Mouse (Mus musculus): Measurements from ENCODE around the gene Nme3. TPM values are rescaled to one million over a fixed set of nuclear protein-coding genes. Genes with fewer than 3 reads are reported as not detected.
A peak's percentile ranks its signal among the peaks of the same experiment; 100 is the strongest.

Gene Nme3
- total and polyA plus RNA-seq, 2 experiments from 2014 or later: 67.0 to 92.6 TPM

DNA sequence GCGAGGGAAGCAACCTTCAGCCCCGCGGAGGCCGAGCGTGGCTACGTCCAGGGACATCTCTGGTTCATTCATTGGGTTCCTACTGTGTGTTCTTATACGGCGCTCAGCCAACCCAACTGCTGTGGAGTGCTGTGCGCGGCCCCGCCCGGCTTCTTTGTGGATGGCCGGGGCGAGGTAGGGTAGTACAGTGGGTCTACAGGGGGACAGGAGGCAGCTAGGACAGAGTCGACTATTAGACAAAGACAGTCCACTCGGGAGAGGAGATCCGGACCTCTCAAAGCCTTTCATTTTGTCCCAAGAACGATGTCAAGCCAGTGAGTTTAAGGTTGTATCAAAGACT is 9.4 kb upstream of the Nme3 start:
- no peaks in the 10 kb centered on the region for H3K27me3 ChIP-seq (ENCODE audit: insufficient read depth, low read length)
- peak overlapping the region; percentile 65 for H3K4me2 ChIP-seq (ENCODE audit: low read depth, low read length)
- TF ChIP-seq CTCF (IDR thresholded peaks at IDR 0.05; ENCODE audit: low read depth): no peak
- DNase-seq (ENCODE audit: low spot score) (no peak), ATAC-seq (peak; percentile 25)
- H3K36me3 ChIP-seq (ENCODE audit: insufficient read depth, low read length): peaks cover 21% of the 10 kb centered on the region
- H3K27ac ChIP-seq: peak overlapping the region; percentile 88
- H3K4me1 ChIP-seq (ENCODE audit: insufficient read depth, low read length): peaks cover 16% of the 10 kb centered on the region
- peak overlapping the region; percentile 84 for H3K4me3 ChIP-seq (ENCODE audit: low read length)
- 1% methylated on average over 18 of the region's 18 CpGs for WGBS
- peak overlapping the region; percentile 87 for H3K9ac ChIP-seq (replicated peaks; ENCODE audit: low read length)
- no peaks in the 10 kb centered on the region for H3K9me3 ChIP-seq (ENCODE audit: low read length)

DNA sequence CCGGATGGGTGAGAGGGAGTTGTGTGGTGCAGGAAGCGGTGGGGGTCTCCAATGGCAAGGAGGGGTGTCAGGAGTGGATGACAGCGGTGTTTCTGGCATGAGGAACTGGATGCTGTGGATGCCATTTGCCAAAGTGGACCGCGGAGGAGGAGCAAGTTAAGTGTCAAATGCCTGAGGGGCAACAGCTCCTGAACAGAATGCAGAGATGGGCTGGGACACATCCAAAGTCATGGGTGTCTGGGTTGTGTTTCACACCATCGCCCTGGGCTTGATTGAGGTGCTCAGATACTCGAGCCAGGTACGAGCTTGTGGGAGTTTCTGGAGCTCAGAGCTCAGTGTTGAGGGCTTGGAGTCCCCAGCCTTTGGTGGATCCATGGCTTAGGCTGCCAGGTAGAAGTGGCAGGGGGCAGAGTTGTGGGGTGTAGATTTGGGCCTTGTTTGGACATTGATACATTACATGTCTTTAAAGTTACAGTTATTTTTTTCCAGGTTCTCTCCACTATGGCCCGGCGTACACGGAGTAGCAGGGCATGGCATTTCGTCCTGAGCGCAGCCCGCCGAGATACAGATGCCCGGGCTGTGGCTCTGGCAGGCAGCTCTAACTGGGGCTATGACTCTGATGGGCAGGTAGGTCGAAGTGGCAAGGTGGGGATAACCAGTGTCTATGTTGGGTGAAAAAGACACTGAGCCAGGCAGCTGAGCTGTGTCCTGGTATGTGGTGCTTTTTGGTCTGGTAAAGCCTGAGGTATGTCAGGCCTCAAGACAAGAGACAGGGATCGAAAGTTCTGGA is 8.8 kb upstream of the Nme3 start:
- H3K27ac ChIP-seq: peak overlapping the region; percentile 88
- H3K4me1 ChIP-seq (ENCODE audit: insufficient read depth, low read length): peaks cover 16% of the 10 kb centered on the region
- peak overlapping the region; percentile 65 for H3K4me2 ChIP-seq (ENCODE audit: low read depth, low read length)
- DNase-seq (ENCODE audit: low spot score) (no peak), ATAC-seq (no peak)
- H3K4me3 ChIP-seq (ENCODE audit: low read length): peak overlapping the region; percentile 84
- TF ChIP-seq CTCF (IDR thresholded peaks at IDR 0.05; ENCODE audit: low read depth): no peak
- H3K9me3 ChIP-seq (ENCODE audit: low read length): no peaks in the 10 kb centered on the region
- no peaks in the 10 kb centered on the region for H3K27me3 ChIP-seq (ENCODE audit: insufficient read depth, low read length)
- peaks cover 21% of the 10 kb centered on the region for H3K36me3 ChIP-seq (ENCODE audit: insufficient read depth, low read length)
- H3K9ac ChIP-seq (replicated peaks; ENCODE audit: low read length): peak overlapping the region; percentile 87
- 63% methylated on average over 18 of the region's 18 CpGs for WGBS

DNA sequence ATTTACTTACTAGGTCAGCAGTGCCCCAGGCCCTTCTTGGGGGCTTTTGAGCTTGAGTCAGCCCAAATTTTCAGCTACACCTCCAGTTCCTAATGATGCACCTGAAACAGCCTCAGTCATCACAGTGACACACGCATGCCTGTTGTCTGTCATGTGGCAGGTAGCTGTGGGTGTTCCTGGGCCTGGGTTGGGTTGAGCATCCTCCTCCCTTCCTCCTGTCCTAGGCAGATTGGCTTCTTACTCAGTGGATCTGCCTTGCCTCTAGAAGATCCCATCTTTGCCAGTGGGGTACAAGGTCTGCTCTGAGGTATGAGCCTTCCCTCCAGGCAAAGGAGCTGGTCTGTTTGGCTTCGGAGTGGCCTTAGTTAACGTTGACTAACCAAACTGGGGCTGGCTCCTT is 7.4 kb upstream of the Nme3 start:
- Histone ChIP-seq H3K9ac (replicated peaks; ENCODE audit: low read length) (no peak overlapping the region), H3K4me3 (ENCODE audit: low read length) (no peak overlapping the region), H3K4me2 (ENCODE audit: low read depth, low read length) (no peak overlapping the region), H3K27me3 (ENCODE audit: insufficient read depth, low read length) (no peaks in the 10 kb centered on the region), H3K4me1 (ENCODE audit: insufficient read depth, low read length) (peaks cover 19% of the 10 kb centered on the region), H3K36me3 (ENCODE audit: insufficient read depth, low read length) (peaks cover 23% of the 10 kb centered on the region), H3K27ac (no peak overlapping the region), H3K9me3 (ENCODE audit: low read length) (no peaks in the 10 kb centered on the region)
- ATAC-seq (no peak), DNase-seq (ENCODE audit: low spot score) (no peak)
- TF ChIP-seq CTCF (IDR thresholded peaks at IDR 0.05; ENCODE audit: low read depth): no peak
- WGBS: 86% methylated on average over 3 of the region's 3 CpGs

DNA sequence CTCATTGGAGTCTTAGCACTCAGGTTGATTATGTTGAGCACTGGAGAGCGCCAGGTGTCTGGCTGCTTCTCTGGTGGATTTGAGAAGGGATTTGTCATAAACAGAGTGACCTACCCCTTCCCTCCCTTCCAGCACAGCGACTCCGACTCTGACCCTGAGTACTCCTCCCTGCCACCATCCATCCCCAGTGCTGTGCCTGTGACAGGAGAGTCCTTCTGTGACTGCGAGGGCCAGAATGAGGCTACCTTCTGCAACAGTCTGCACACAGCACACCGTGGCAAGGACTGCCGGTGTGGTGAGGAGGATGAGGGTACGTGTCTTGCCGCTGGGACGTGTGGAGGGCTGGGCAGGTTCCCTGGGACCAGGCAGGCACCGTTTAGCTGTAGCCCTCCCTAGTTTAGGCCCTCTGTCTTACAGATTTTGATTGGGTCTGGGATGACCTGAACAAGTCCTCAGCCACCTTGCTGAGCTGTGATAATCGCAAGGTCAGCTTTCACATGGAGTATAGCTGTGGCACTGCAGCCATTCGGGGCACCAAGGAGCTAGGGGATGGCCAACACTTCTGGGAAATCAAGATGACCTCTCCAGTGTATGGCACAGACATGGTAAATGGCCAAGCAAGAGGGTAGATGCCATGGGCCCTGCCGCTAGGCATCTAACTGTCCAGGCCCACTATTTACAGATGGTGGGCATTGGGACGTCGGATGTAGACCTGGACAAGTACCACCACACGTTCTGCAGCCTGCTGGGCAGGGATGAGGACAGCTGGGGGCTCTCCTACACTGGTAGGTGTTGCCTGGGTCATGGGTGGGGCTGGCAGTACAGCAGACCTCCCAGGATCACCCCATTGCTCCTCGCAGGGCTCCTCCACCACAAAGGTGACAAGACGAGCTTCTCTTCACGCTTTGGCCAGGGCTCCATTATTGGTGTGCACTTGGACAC is 5.9 kb upstream of the Nme3 start:
- Histone ChIP-seq H3K9ac (replicated peaks; ENCODE audit: low read length) (no peak overlapping the region), H3K27ac (no peak overlapping the region), H3K36me3 (ENCODE audit: insufficient read depth, low read length) (peaks cover 23% of the 10 kb centered on the region), H3K4me3 (ENCODE audit: low read length) (no peak overlapping the region), H3K4me1 (ENCODE audit: insufficient read depth, low read length) (peaks cover 23% of the 10 kb centered on the region), H3K27me3 (ENCODE audit: insufficient read depth, low read length) (no peaks in the 10 kb centered on the region), H3K9me3 (ENCODE audit: low read length) (no peaks in the 10 kb centered on the region), H3K4me2 (ENCODE audit: low read depth, low read length) (no peak overlapping the region)
- DNase-seq (ENCODE audit: low spot score) (no peak), ATAC-seq (no peak)
- WGBS: 85% methylated on average over 19 of the region's 19 CpGs
- TF ChIP-seq CTCF (IDR thresholded peaks at IDR 0.05; ENCODE audit: low read depth): no peak

DNA sequence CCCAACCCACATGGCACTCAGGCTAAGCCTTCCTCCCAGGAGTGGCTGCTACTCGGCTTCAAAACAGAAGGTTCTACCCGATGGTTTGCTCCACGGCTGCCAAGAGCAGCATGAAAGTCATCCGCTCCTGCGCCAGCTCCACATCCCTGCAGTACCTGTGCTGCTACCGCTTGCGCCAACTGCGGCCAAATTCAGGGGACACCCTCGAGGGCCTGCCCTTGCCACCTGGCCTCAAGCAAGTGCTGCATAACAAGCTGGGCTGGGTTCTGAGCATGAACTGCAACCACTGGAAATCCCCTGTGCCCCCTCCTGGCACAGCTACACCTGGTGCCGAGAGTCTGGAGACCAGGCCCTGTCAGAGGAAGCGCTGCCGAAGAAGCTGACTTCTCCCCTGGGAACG is 5.0 kb upstream of the Nme3 start:
- Histone ChIP-seq H3K27me3 (ENCODE audit: insufficient read depth, low read length) (no peaks in the 10 kb centered on the region), H3K9me3 (ENCODE audit: low read length) (no peaks in the 10 kb centered on the region), H3K4me1 (ENCODE audit: insufficient read depth, low read length) (peaks cover 20% of the 10 kb centered on the region), H3K36me3 (ENCODE audit: insufficient read depth, low read length) (peaks cover 23% of the 10 kb centered on the region), H3K4me2 (ENCODE audit: low read depth, low read length) (no peak overlapping the region), H3K4me3 (ENCODE audit: low read length) (no peak overlapping the region), H3K27ac (no peak overlapping the region), H3K9ac (replicated peaks; ENCODE audit: low read length) (no peak overlapping the region)
- WGBS: 79% methylated on average over 13 of the region's 13 CpGs
- TF ChIP-seq CTCF (IDR thresholded peaks at IDR 0.05; ENCODE audit: low read depth): no peak
- no peak for ATAC-seq
- no peak for DNase-seq (ENCODE audit: low spot score)

DNA sequence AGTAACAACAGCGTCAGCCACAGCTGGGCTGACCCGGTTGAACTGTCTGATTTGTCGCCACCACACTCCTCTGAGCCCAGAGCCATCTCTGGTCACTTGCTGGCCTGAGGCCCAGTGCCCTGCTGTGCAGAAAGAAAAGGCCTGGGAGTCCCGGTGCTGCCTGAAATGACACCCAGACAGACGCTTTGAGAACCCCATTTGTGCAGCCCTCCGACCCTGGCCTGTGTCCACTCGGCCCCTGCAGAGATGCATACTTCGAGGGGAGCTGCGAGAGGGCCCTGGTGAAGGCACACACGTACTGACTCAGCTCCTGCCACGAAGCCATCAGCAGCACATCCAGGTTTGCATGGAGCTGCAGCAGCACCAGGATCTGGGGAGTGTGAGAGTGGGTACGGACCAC is 3.5 kb upstream of the Nme3 start:
- ATAC-seq (no peak), DNase-seq (ENCODE audit: low spot score) (no peak)
- no peak for TF ChIP-seq CTCF (IDR thresholded peaks at IDR 0.05; ENCODE audit: low read depth)
- no peak overlapping the region for H3K9ac ChIP-seq (replicated peaks; ENCODE audit: low read length)
- H3K4me2 ChIP-seq (ENCODE audit: low read depth, low read length): no peak overlapping the region
- H3K27me3 ChIP-seq (ENCODE audit: insufficient read depth, low read length): no peaks in the 10 kb centered on the region
- no peak overlapping the region for H3K4me3 ChIP-seq (ENCODE audit: low read length)
- no peak overlapping the region for H3K27ac ChIP-seq
- peaks cover 22% of the 10 kb centered on the region for H3K4me1 ChIP-seq (ENCODE audit: insufficient read depth, low read length)
- WGBS: 73% methylated on average over 12 of the region's 12 CpGs
- H3K9me3 ChIP-seq (ENCODE audit: low read length): no peaks in the 10 kb centered on the region
- H3K36me3 ChIP-seq (ENCODE audit: insufficient read depth, low read length): peaks cover 23% of the 10 kb centered on the region

All from hindbrain, postnatal 0 days (tissue).